12 mouse cellular contexts compared by ENCODE assay signal in the genomic region with DNA sequence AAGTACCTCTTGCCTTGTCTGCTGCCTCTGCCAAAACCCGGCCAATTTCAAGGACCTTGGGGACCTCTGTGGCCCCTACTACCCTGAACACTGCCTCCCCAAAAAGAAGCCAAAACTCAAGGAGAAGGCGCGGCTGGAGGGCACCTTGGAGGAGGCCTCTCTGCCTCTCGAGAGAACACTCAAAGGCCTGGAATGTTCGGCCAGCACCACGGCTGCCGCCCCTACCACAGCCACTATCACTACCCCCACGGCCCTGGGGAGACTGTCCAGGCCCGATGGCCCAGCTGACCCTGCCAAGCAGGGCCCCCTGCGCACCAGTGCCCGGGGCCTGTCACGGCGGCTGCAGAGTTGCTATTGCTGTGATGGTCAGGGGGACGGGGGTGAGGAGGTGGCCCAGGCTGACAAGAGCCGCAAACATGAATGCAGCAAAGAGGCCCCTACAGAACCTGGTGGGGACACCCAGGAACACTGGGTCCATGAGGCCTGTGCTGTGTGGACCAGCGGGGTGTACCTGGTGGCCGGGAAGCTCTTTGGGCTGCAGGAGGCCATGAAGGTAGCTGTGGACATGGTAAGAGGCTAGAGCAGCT. TPM values are rescaled to one million over a fixed set of nuclear protein-coding genes. Genes with fewer than 3 reads are reported as not detected.
DNase-seq lines count a peak whose midpoint lies in the region; ATAC-seq and TF ChIP-seq lines count a peak whose summit lies in the region.
"Had no signal": no experiment of that assay in that cellular context is flagged by ENCODE, and none has a peak within 500 bp of the region (broad histone marks: within the 10 kb centered on the region; RNA-seq: fewer than 3 reads in every experiment).

No protein-coding gene starts in this region.

- TF ChIP-seq RAD21 in CH12.LX (IDR thresholded peaks at IDR 0.05; ENCODE audit: low read depth, low read length), result no peak

- H3K9ac ChIP-seq in forebrain, embryonic 12.5 days, result no peak overlapping the region
- H3K9ac ChIP-seq in kidney, embryonic 16.5 days (replicated peaks; ENCODE audit: low read length), result no peak overlapping the region
- H3K9ac ChIP-seq in CH12.LX (ENCODE audit: insufficient read depth, low read depth), result no peak overlapping the region
- H3K9ac ChIP-seq in lung, postnatal 0 days (replicated peaks; ENCODE audit: low read depth), result no peak overlapping the region

- TF ChIP-seq CTCF in CH12.LX (conservative IDR thresholded peaks at IDR 0.05 in 1 of 2, IDR thresholded peaks at IDR 0.05 in 1 of 2; ENCODE audit: low read depth in 2 of 2, low read length in 2 of 2), result no peak
- TF ChIP-seq CTCF in lung, postnatal 0 days (IDR thresholded peaks at IDR 0.05), result no peak

- in situ Hi-C loops in CH12.LX (cut with MboI; ENCODE audit: low pct_ligation_motif_present, low pct_unique_long_range_greater_than_20kb, low sequenced_read_pairs), result no loop called here

- H3K36me3 ChIP-seq in forebrain, embryonic 12.5 days (replicated peaks), result peaks cover 100% of the 10 kb centered on the region
- H3K36me3 ChIP-seq in forebrain, embryonic 10.5 days (replicated peaks), result peaks cover 100% of the 10 kb centered on the region
- peaks cover 75% of the 10 kb centered on the region for H3K36me3 ChIP-seq in kidney, embryonic 16.5 days (ENCODE audit: insufficient read depth, low read length)
- peaks cover 33 to 75% of the 10 kb centered on the region in 2 experiments for H3K36me3 ChIP-seq in CH12.LX (replicated peaks in 1 of 2; ENCODE audit: control insufficient read depth in 1 of 2, insufficient read depth in 1 of 2, low read length in 1 of 2)
- H3K36me3 ChIP-seq in lung, postnatal 0 days (ENCODE audit: insufficient read depth, low read length), result peaks cover 6% of the 10 kb centered on the region; the same call in 1 of the 2 replicates
- H3K36me3 ChIP-seq in limb, embryonic 10.5 days, result peaks cover 100% of the 10 kb centered on the region

- no peak for TF ChIP-seq POLR2A in CH12.LX (IDR thresholded peaks at IDR 0.05; ENCODE audit: low read depth, low read length)

- peaks cover 10% of the 10 kb centered on the region for H3K4me1 ChIP-seq in forebrain, embryonic 12.5 days
- H3K4me1 ChIP-seq in forebrain, embryonic 10.5 days, result peaks cover 14% of the 10 kb centered on the region
- H3K4me1 ChIP-seq in kidney, embryonic 16.5 days (ENCODE audit: insufficient read depth, low read length), result peaks cover 7% of the 10 kb centered on the region
- H3K4me1 ChIP-seq in CH12.LX (ENCODE audit: control insufficient read depth in 1 of 2, insufficient read depth in 2 of 2), result peaks cover 44 to 86% of the 10 kb centered on the region in 2 experiments
- H3K4me1 ChIP-seq in lung, postnatal 0 days (ENCODE audit: insufficient read depth, low read depth, low read length), result no peaks in the 10 kb centered on the region; the same call in 1 of the 2 replicates
- H3K4me1 ChIP-seq in limb, embryonic 10.5 days, result peaks cover 29% of the 10 kb centered on the region

- H3K4me3 ChIP-seq in forebrain, embryonic 12.5 days (replicated peaks), result no peak overlapping the region
- H3K4me3 ChIP-seq in forebrain, embryonic 10.5 days, result no peak overlapping the region
- no peak overlapping the region for H3K4me3 ChIP-seq in kidney, embryonic 16.5 days (ENCODE audit: low read length)
- no peak overlapping the region for H3K4me3 ChIP-seq in CH12.LX (replicated peaks in 1 of 3; ENCODE audit: low read depth in 2 of 3, low read length in 2 of 3, poor library complexity in 1 of 3)
- no peak overlapping the region for H3K4me3 ChIP-seq in lung, postnatal 0 days (ENCODE audit: low read depth, low read length)
- H3K4me3 ChIP-seq in limb, embryonic 10.5 days, result no peak overlapping the region

- ATAC-seq in forebrain, embryonic 12.5 days (ENCODE audit: low FRiP score), result no peak
- no peak for ATAC-seq in kidney, embryonic 16.5 days (ENCODE audit: low FRiP score, low TSS enrichment)
- ATAC-seq in lung, postnatal 0 days, result peak; percentile 64

- dilution Hi-C loops in CH12.LX (cut with MboI; ENCODE audit: extremely low pct_ligation_motif_present, extremely low pct_unique_long_range_greater_than_20kb, low sequenced_read_pairs), result no loop called here

- no peak overlapping the region for H3K4me2 ChIP-seq in forebrain, embryonic 12.5 days
- H3K4me2 ChIP-seq in kidney, embryonic 16.5 days (replicated peaks; ENCODE audit: low read depth, low read length), result no peak overlapping the region
- no peak overlapping the region for H3K4me2 ChIP-seq in CH12.LX (ENCODE audit: insufficient read depth, low read depth, poor library complexity, severe bottlenecking)
- H3K4me2 ChIP-seq in lung, postnatal 0 days (replicated peaks; ENCODE audit: low read depth, low read length), result no peak overlapping the region

- H3K79me2 ChIP-seq in CH12.LX (replicated peaks; ENCODE audit: control insufficient read depth, extremely low read depth, insufficient read depth, poor library complexity, severe bottlenecking), result no peaks in the 10 kb centered on the region

- no peak for DNase-seq in forebrain, embryonic 10.5 days (ENCODE audit: extremely low spot score, low spot score)
- DNase-seq in kidney, adult 11 months, result no peak
- no peak for DNase-seq in CH12.LX (ENCODE audit: extremely low read depth)
- DNase-seq in lung, postnatal 0 days (ENCODE audit: low spot score), result peak; percentile 46
- DNase-seq in right cerebral cortex, adult 2 months (ENCODE audit: low spot score in 2 of 2), result no peak
- no peak for DNase-seq in limb, embryonic 10.5 days (ENCODE audit: low spot score)
- DNase-seq: gastrocnemius, postnatal 36 days; liver; right cerebral cortex, postnatal 14 days; thymus, postnatal 14 days had no signal

- no peaks in the 10 kb centered on the region for H3K27me3 ChIP-seq in forebrain, embryonic 12.5 days
- no peaks in the 10 kb centered on the region for H3K27me3 ChIP-seq in forebrain, embryonic 10.5 days (ENCODE audit: poor library complexity, severe bottlenecking)
- no peaks in the 10 kb centered on the region for H3K27me3 ChIP-seq in kidney, embryonic 16.5 days (ENCODE audit: insufficient read depth, low read length)
- H3K27me3 ChIP-seq in CH12.LX (replicated peaks), result no peaks in the 10 kb centered on the region
- no peaks in the 10 kb centered on the region for H3K27me3 ChIP-seq in lung, postnatal 0 days (replicated peaks; ENCODE audit: insufficient read depth, low read length)
- H3K27me3 ChIP-seq in limb, embryonic 10.5 days (ENCODE audit: low read depth, poor library complexity, severe bottlenecking), result no peaks in the 10 kb centered on the region

- 0 out of 2 replicates have a peak overlapping the region, but pooled peaks have one; percentile 32 for H3K27ac ChIP-seq in forebrain, embryonic 12.5 days
- no peak overlapping the region for H3K27ac ChIP-seq in forebrain, embryonic 10.5 days
- H3K27ac ChIP-seq in kidney, embryonic 16.5 days (ENCODE audit: low read length), result peak overlapping the region; percentile 61; the same call in 1 of the 2 replicates
- H3K27ac ChIP-seq in CH12.LX (ENCODE audit: insufficient read depth, low read depth), result peak overlapping the region; percentile 29
- peak overlapping the region; percentile 20; the same call in 1 of the 2 replicates for H3K27ac ChIP-seq in lung, postnatal 0 days (ENCODE audit: low read length)
- H3K27ac ChIP-seq in limb, embryonic 10.5 days, result no peak overlapping the region; the same call in 1 of the 2 replicates

- peaks cover 6% of the 10 kb centered on the region for H3K9me3 ChIP-seq in forebrain, embryonic 12.5 days
- peaks cover 12% of the 10 kb centered on the region for H3K9me3 ChIP-seq in forebrain, embryonic 10.5 days
- peaks cover 10% of the 10 kb centered on the region for H3K9me3 ChIP-seq in kidney, embryonic 16.5 days (ENCODE audit: low read length)
- peaks cover 9% of the 10 kb centered on the region for H3K9me3 ChIP-seq in CH12.LX (replicated peaks; ENCODE audit: low read length)
- H3K9me3 ChIP-seq in lung, postnatal 0 days (ENCODE audit: low read length), result peaks cover 4% of the 10 kb centered on the region; the same call in 1 of the 2 replicates
- peaks cover 5% of the 10 kb centered on the region; the same call in 1 of the 2 replicates for H3K9me3 ChIP-seq in limb, embryonic 10.5 days (replicated peaks)

- 93% methylated on average over 17 of the region's 17 CpGs for WGBS in forebrain, embryonic 12.5 days
- WGBS in forebrain, embryonic 10.5 days, result 93% methylated on average over 17 of the region's 17 CpGs
- 84% methylated on average over 17 of the region's 17 CpGs for WGBS in kidney, embryonic 16.5 days
- WGBS in lung, postnatal 0 days, result 72% methylated on average over 16 of the region's 17 CpGs
- WGBS in limb, embryonic 10.5 days, result 93% methylated on average over 17 of the region's 17 CpGs

- no peak for TF ChIP-seq EP300 in CH12.LX (IDR thresholded peaks at IDR 0.05; ENCODE audit: low read length)
- no peak for TF ChIP-seq EP300 in lung, postnatal 0 days (IDR thresholded peaks at IDR 0.05)

TF ChIP-seq in CH12.LX, 34 proteins besides CTCF, POLR2A, EP300 and RAD21 (continues in another document):
- TF ChIP-seq ZC3H11A (IDR thresholded peaks at IDR 0.05; ENCODE audit: low read depth, low read length), result no peak
- TF ChIP-seq PAX5 (IDR thresholded peaks at IDR 0.05; ENCODE audit: low read length), result no peak
- no peak for TF ChIP-seq SIN3A (IDR thresholded peaks at IDR 0.05; ENCODE audit: low read length)
- no peak for TF ChIP-seq KAT2A (IDR thresholded peaks at IDR 0.05; ENCODE audit: insufficient replicate concordance, low read length)
- TF ChIP-seq RCOR1 (conservative IDR thresholded peaks at IDR 0.05; ENCODE audit: low read depth, low read length), result no peak
- no peak for TF ChIP-seq BHLHE40 (IDR thresholded peaks at IDR 0.05; ENCODE audit: low read depth, low read length)
- no peak for TF ChIP-seq GABPA (IDR thresholded peaks at IDR 0.05; ENCODE audit: insufficient replicate concordance, low read depth, low read length)
- no peak for TF ChIP-seq JUND (conservative IDR thresholded peaks at IDR 0.05; ENCODE audit: low read depth, low read length)
- no peak for TF ChIP-seq MEF2A (IDR thresholded peaks at IDR 0.05; ENCODE audit: borderline replicate concordance, low read depth, low read length)
- TF ChIP-seq SMC3 (IDR thresholded peaks at IDR 0.05; ENCODE audit: low read depth, low read length), result no peak
- no peak for TF ChIP-seq ETS1 (conservative IDR thresholded peaks at IDR 0.05; ENCODE audit: low read depth, low read length)
- no peak for TF ChIP-seq CHD1 (IDR thresholded peaks at IDR 0.05; ENCODE audit: low read depth, low read length)

RNA-seq across cellular contexts. Expression of gene Srebf1, which starts 32.2 kb away (rescaled TPM):
- 58.0 and 58.1 TPM in 2 replicates for polyA plus RNA-seq in forebrain, embryonic 12.5 days (2016; fragmentation: Nextera tagmentation; extraction: Ambion mirVana)
- 59.3 and 66.1 TPM in 2 replicates for polyA plus RNA-seq in forebrain, embryonic 10.5 days (2016; fragmentation: Nextera tagmentation; extraction: Ambion mirVana)
- 51.3 and 62.2 TPM in 2 replicates for polyA plus RNA-seq in kidney, embryonic 16.5 days (2015; fragmentation: Nextera tagmentation; extraction: Ambion mirVana)
- total RNA-seq in CH12.LX (2012; rRNA removed) (126 and 129 TPM in 2 replicates), CH12.LX (2014; rRNA removed) (68.7 and 69.8 TPM in 2 replicates)
- polyA plus RNA-seq in CH12.LX (2012; ENCODE audit: insufficient read length, low read depth), result 120 and 142 TPM in 2 replicates
- 61.7 and 70.1 TPM in 2 replicates for polyA plus RNA-seq in lung, postnatal 0 days (2015; fragmentation: Nextera tagmentation; extraction: Ambion mirVana)
- 56.2 and 56.6 TPM in 2 replicates for polyA plus RNA-seq in limb, embryonic 10.5 days (2016; fragmentation: Nextera tagmentation; extraction: Ambion mirVana)

Comparison
In these comparisons a context has a peak if more than half of its experiments do, and no peak if none do; other contexts are left out.
1. H3K27ac ChIP-seq: peak in forebrain, embryonic 12.5 days (single experiment), kidney, embryonic 16.5 days (single experiment), CH12.LX (single experiment) and lung, postnatal 0 days (single experiment); none in forebrain, embryonic 10.5 days (single experiment) and limb, embryonic 10.5 days (single experiment).